Comparison of ENCODE assay signal across 21 mouse cellular contexts in genomic region chr8:121293418-121293817, GRCm38 (mm10).
A peak's percentile ranks its signal among the peaks of the same experiment; 100 is the strongest.
DNase-seq lines count a peak whose midpoint lies in the region; ATAC-seq and TF ChIP-seq lines count a peak whose summit lies in the region.
"Had no signal": no experiment of that assay in that cellular context is flagged by ENCODE, and none has a peak within 500 bp of the region (broad histone marks: within the 10 kb centered on the region; RNA-seq: fewer than 3 reads in every experiment).

No protein-coding gene starts in this region.

- ATAC-seq in hindbrain, embryonic 13.5 days (ENCODE audit: low FRiP score), result no peak
- ATAC-seq in Patski, result peak; percentile 32
- ATAC-seq: forebrain, postnatal 0 days; hindbrain, postnatal 0 days had no signal

- POLR2A ChIA-PET in Patski (lab: Charles Lee), result no interaction called here

- no peak overlapping the region for H3K9ac ChIP-seq in hindbrain, embryonic 13.5 days
- H3K9ac ChIP-seq: forebrain, embryonic 12.5 days; forebrain, postnatal 0 days; hindbrain, embryonic 12.5 days had no signal

- H3K27ac ChIP-seq in hindbrain, embryonic 10.5 days, result peak overlapping the region; percentile 84
- H3K27ac ChIP-seq in hindbrain, embryonic 13.5 days, result no peak overlapping the region
- H3K27ac ChIP-seq: forebrain, embryonic 12.5 days; heart, embryonic 13.5 days; hindbrain, embryonic 12.5 days; hindbrain, postnatal 0 days had no signal

- H3K79me2 ChIP-seq in myocyte (ENCODE audit: control insufficient read depth, insufficient read depth), result no peaks in the 10 kb centered on the region

- H3K36me3 ChIP-seq in hindbrain, embryonic 10.5 days, result no peaks in the 10 kb centered on the region
- H3K36me3 ChIP-seq in hindbrain, embryonic 13.5 days, result no peaks in the 10 kb centered on the region
- H3K36me3 ChIP-seq in myocyte (ENCODE audit: control insufficient read depth, insufficient read depth), result no peaks in the 10 kb centered on the region
- H3K36me3 ChIP-seq: forebrain, embryonic 12.5 days; heart, embryonic 13.5 days; hindbrain, embryonic 12.5 days had no signal

- in situ Hi-C loops in Patski (cut with MboI; ENCODE audit: low pct_unique_long_range_greater_than_20kb), result no loop called here

- TF ChIP-seq CTCF in Patski (IDR thresholded peaks at IDR 0.05), result no peak

- H3K9me3 ChIP-seq in hindbrain, embryonic 10.5 days, result no peaks in the 10 kb centered on the region
- H3K9me3 ChIP-seq in hindbrain, embryonic 13.5 days, result no peaks in the 10 kb centered on the region
- H3K9me3 ChIP-seq: forebrain, embryonic 12.5 days; heart, embryonic 13.5 days; hindbrain, embryonic 12.5 days had no signal

- no peak for TF ChIP-seq POLR2A in myocyte (IDR thresholded peaks at IDR 0.05; ENCODE audit: insufficient read length, low read depth)

- no peak for DNase-seq in hindbrain, embryonic 10.5 days (ENCODE audit: low spot score)
- DNase-seq in 3T3-L1 (ENCODE audit: low read depth, low spot score), result peak; percentile 44
- DNase-seq in Patski (ENCODE audit: low read depth, low spot score), result no peak
- no peak for DNase-seq in cerebellum, adult 8-10 months
- DNase-seq in T-cell, adult 2 months (ENCODE audit: low spot score), result no peak
- DNase-seq: adrenal gland, postnatal 10 days; B cell, adult 2 months; cerebellum, adult 11 months; cerebellum, adult 9-10 months; cerebellum, postnatal 25 days; forebrain, postnatal 0 days; gastrocnemius, postnatal 14 days; heart, postnatal 36 days; kidney, adult 11 months had no signal

- peaks cover 21% of the 10 kb centered on the region for H3K27me3 ChIP-seq in hindbrain, embryonic 10.5 days (ENCODE audit: insufficient read depth, poor library complexity, severe bottlenecking)
- H3K27me3 ChIP-seq in hindbrain, embryonic 13.5 days, result 0 out of 2 replicates have a peak, but pooled peaks cover 8% of the 10 kb centered on the region
- H3K27me3 ChIP-seq in Patski (no peaks in the 10 kb centered on the region), myocyte (ENCODE audit: control insufficient read depth, insufficient read depth, insufficient read length) (no peaks in the 10 kb centered on the region)

- no peak overlapping the region for H3K4me2 ChIP-seq in hindbrain, embryonic 13.5 days
- H3K4me2 ChIP-seq in myocyte (ENCODE audit: low read depth), result peak overlapping the region; percentile 29
- H3K4me2 ChIP-seq: forebrain, embryonic 12.5 days; heart, embryonic 13.5 days had no signal

- CTCF ChIA-PET in Patski (lab: Charles Lee), result no interaction called here

- no peak overlapping the region for H3ac ChIP-seq in myocyte (ENCODE audit: control insufficient read depth, insufficient read length)

- WGBS in hindbrain, embryonic 10.5 days, result 79% methylated on average over 10 of the region's 10 CpGs
- WGBS in hindbrain, embryonic 13.5 days, result 90% methylated on average over 10 of the region's 10 CpGs

- peaks cover 71% of the 10 kb centered on the region for H3K4me1 ChIP-seq in hindbrain, embryonic 10.5 days (replicated peaks)
- peaks cover 54% of the 10 kb centered on the region for H3K4me1 ChIP-seq in hindbrain, embryonic 13.5 days (replicated peaks)

- no peak overlapping the region for H3K4me3 ChIP-seq in hindbrain, embryonic 10.5 days
- H3K4me3 ChIP-seq in hindbrain, embryonic 13.5 days, result no peak overlapping the region
- no peak overlapping the region for H3K4me3 ChIP-seq in myocyte
- H3K4me3 ChIP-seq: erythroblast, embryonic 14.5 days; forebrain, embryonic 12.5 days; heart, embryonic 13.5 days; hindbrain, embryonic 12.5 days had no signal

TF ChIP-seq in myocyte, 11 proteins besides CTCF, POLR2A, EP300 and RAD21:
- TF ChIP-seq CEBPB (IDR thresholded peaks at IDR 0.05; ENCODE audit: insufficient read depth, poor library complexity, severe bottlenecking), result peak; percentile 63; the same call in 1 of the 2 replicates
- no peak for TF ChIP-seq E2F4 (IDR thresholded peaks at IDR 0.05; ENCODE audit: insufficient read depth)
- no peak for TF ChIP-seq SRF (IDR thresholded peaks at IDR 0.05; ENCODE audit: control insufficient read depth, insufficient read length, low read depth)
- TF ChIP-seq MYOG (IDR thresholded peaks at IDR 0.05; ENCODE audit: control insufficient read depth in 1 of 3, insufficient read depth in 1 of 3, insufficient read length in 2 of 3, low read depth in 2 of 3), result no peak
TF ChIP-seq in myocyte: peak in this region for 1.
